Mouse (Mus musculus): ENCODE measurements at regions not wholly inside any gene's neighbourhood (a gene's known extent, or its start where the extent isn't known, plus 50 kb on each side); places are given as distances from the start of the nearest gene placed in this dataset.

- Histone ChIP-seq H3K9me3 (ENCODE audit: control insufficient read depth, low read length) (no peaks in the 10 kb centered on the region), H3K36me3 (ENCODE audit: control insufficient read depth) (no peaks in the 10 kb centered on the region), H3K4me1 (ENCODE audit: control insufficient read depth) (peaks cover 2% of the 10 kb centered on the region; the same call in 1 of the 2 replicates), H3K27me3 (ENCODE audit: control insufficient read depth) (peaks cover 50% of the 10 kb centered on the region), H3K4me3 (replicated peaks) (no peak overlapping the region)
- TF ChIP-seq TAL1 (IDR thresholded peaks at IDR 0.05; ENCODE audit: low read length) (no peak), GATA1 (IDR thresholded peaks at IDR 0.05; ENCODE audit: low read length) (no peak)
These were observed 115.5 kb downstream of the 2410131K14Rik start for GRCm38 (mm10) chr5:118360374-118361064.

- Histone ChIP-seq H3K4me1 (ENCODE audit: control insufficient read depth) (peaks cover 2% of the 10 kb centered on the region; the same call in 1 of the 2 replicates), H3K9me3 (ENCODE audit: control insufficient read depth, low read length) (no peaks in the 10 kb centered on the region), H3K36me3 (ENCODE audit: control insufficient read depth) (no peaks in the 10 kb centered on the region), H3K27me3 (ENCODE audit: control insufficient read depth) (peaks cover 50% of the 10 kb centered on the region), H3K4me3 (replicated peaks) (no peak overlapping the region)
- no peak for TF ChIP-seq TAL1 (IDR thresholded peaks at IDR 0.05; ENCODE audit: low read length)
- no peak for TF ChIP-seq GATA1 (IDR thresholded peaks at IDR 0.05; ENCODE audit: low read length)
These were observed 116.3 kb downstream of the 2410131K14Rik start for GRCm38 (mm10) chr5:118361133-118361852.

- peaks cover 50% of the 10 kb centered on the region for H3K27me3 ChIP-seq (ENCODE audit: control insufficient read depth)
- H3K36me3 ChIP-seq (ENCODE audit: control insufficient read depth), result no peaks in the 10 kb centered on the region
- peaks cover 2% of the 10 kb centered on the region; the same call in 1 of the 2 replicates for H3K4me1 ChIP-seq (ENCODE audit: control insufficient read depth)
- TF ChIP-seq GATA1 (IDR thresholded peaks at IDR 0.05; ENCODE audit: low read length) (no peak), TAL1 (IDR thresholded peaks at IDR 0.05; ENCODE audit: low read length) (no peak)
- no peak overlapping the region for H3K4me3 ChIP-seq (replicated peaks)
- no peaks in the 10 kb centered on the region for H3K9me3 ChIP-seq (ENCODE audit: control insufficient read depth, low read length)
These were observed 116.9 kb downstream of the 2410131K14Rik start for GRCm38 (mm10) chr5:118361853-118362406.

- no peaks in the 10 kb centered on the region for H3K9me3 ChIP-seq (ENCODE audit: control insufficient read depth, low read length)
- peaks cover 50% of the 10 kb centered on the region for H3K27me3 ChIP-seq (ENCODE audit: control insufficient read depth)
- no peaks in the 10 kb centered on the region for H3K36me3 ChIP-seq (ENCODE audit: control insufficient read depth)
- H3K4me3 ChIP-seq (replicated peaks), result no peak overlapping the region
- TF ChIP-seq GATA1 (IDR thresholded peaks at IDR 0.05; ENCODE audit: low read length), result no peak
- no peak for TF ChIP-seq TAL1 (IDR thresholded peaks at IDR 0.05; ENCODE audit: low read length)
- peaks cover 2% of the 10 kb centered on the region; the same call in 1 of the 2 replicates for H3K4me1 ChIP-seq (ENCODE audit: control insufficient read depth)
These were observed 117.7 kb downstream of the 2410131K14Rik start for GRCm38 (mm10) chr5:118362738-118363137.

GRCm38 (mm10) chr5:118363154-118363553 is 118.1 kb downstream of the 2410131K14Rik start:
- no peaks in the 10 kb centered on the region for H3K36me3 ChIP-seq (ENCODE audit: control insufficient read depth)
- no peaks in the 10 kb centered on the region for H3K9me3 ChIP-seq (ENCODE audit: control insufficient read depth, low read length)
- H3K4me1 ChIP-seq (ENCODE audit: control insufficient read depth), result peaks cover 2% of the 10 kb centered on the region; the same call in 1 of the 2 replicates
- no peak overlapping the region for H3K4me3 ChIP-seq (replicated peaks)
- no peak for TF ChIP-seq GATA1 (IDR thresholded peaks at IDR 0.05; ENCODE audit: low read length)
- no peak for TF ChIP-seq TAL1 (IDR thresholded peaks at IDR 0.05; ENCODE audit: low read length)
- H3K27me3 ChIP-seq (ENCODE audit: control insufficient read depth), result peaks cover 49% of the 10 kb centered on the region

- TF ChIP-seq TAL1 (IDR thresholded peaks at IDR 0.05; ENCODE audit: low read length) (no peak), GATA1 (IDR thresholded peaks at IDR 0.05; ENCODE audit: low read length) (no peak)
- no peak overlapping the region for H3K4me3 ChIP-seq (replicated peaks)
- peaks cover 2% of the 10 kb centered on the region; the same call in 1 of the 2 replicates for H3K4me1 ChIP-seq (ENCODE audit: control insufficient read depth)
- H3K9me3 ChIP-seq (ENCODE audit: control insufficient read depth, low read length), result peaks cover 2% of the 10 kb centered on the region; the same call in 1 of the 2 replicates
- peaks cover 38% of the 10 kb centered on the region for H3K27me3 ChIP-seq (ENCODE audit: control insufficient read depth)
- H3K36me3 ChIP-seq (ENCODE audit: control insufficient read depth), result no peaks in the 10 kb centered on the region
These were observed 119.6 kb downstream of the 2410131K14Rik start for GRCm38 (mm10) chr5:118364646-118365045.

GRCm38 (mm10) chr5:118365196-118365595 is 120.2 kb downstream of the 2410131K14Rik start:
- H3K9me3 ChIP-seq (ENCODE audit: control insufficient read depth, low read length), result peaks cover 2% of the 10 kb centered on the region; the same call in 1 of the 2 replicates
- H3K4me3 ChIP-seq (replicated peaks), result no peak overlapping the region
- peaks cover 33% of the 10 kb centered on the region for H3K27me3 ChIP-seq (ENCODE audit: control insufficient read depth)
- peaks cover 2% of the 10 kb centered on the region; the same call in 1 of the 2 replicates for H3K4me1 ChIP-seq (ENCODE audit: control insufficient read depth)
- H3K36me3 ChIP-seq (ENCODE audit: control insufficient read depth), result no peaks in the 10 kb centered on the region
- TF ChIP-seq TAL1 (IDR thresholded peaks at IDR 0.05; ENCODE audit: low read length) (no peak), GATA1 (IDR thresholded peaks at IDR 0.05; ENCODE audit: low read length) (no peak)

GRCm38 (mm10) chr5:118365651-118366050 is 120.6 kb downstream of the 2410131K14Rik start:
- H3K4me3 ChIP-seq (replicated peaks), result no peak overlapping the region

GRCm38 (mm10) chr5:118367047-118367446 is 122.0 kb downstream of the 2410131K14Rik start:
- peaks cover 2% of the 10 kb centered on the region; the same call in 1 of the 2 replicates for H3K4me1 ChIP-seq (ENCODE audit: control insufficient read depth)
- no peak overlapping the region for H3K4me3 ChIP-seq (replicated peaks)
- H3K9me3 ChIP-seq (ENCODE audit: control insufficient read depth, low read length), result peaks cover 2% of the 10 kb centered on the region; the same call in 1 of the 2 replicates
- no peaks in the 10 kb centered on the region for H3K36me3 ChIP-seq (ENCODE audit: control insufficient read depth)
- TF ChIP-seq GATA1 (IDR thresholded peaks at IDR 0.05; ENCODE audit: low read length), result no peak
- TF ChIP-seq TAL1 (IDR thresholded peaks at IDR 0.05; ENCODE audit: low read length), result no peak
- H3K27me3 ChIP-seq (ENCODE audit: control insufficient read depth), result peaks cover 15% of the 10 kb centered on the region

More at GRCm38 (mm10) chr5:118365651-118366050, 120.6 kb downstream of the 2410131K14Rik start:
- TF ChIP-seq GATA1 (IDR thresholded peaks at IDR 0.05; ENCODE audit: low read length) (no peak), TAL1 (IDR thresholded peaks at IDR 0.05; ENCODE audit: low read length) (no peak)
- Histone ChIP-seq H3K4me1 (ENCODE audit: control insufficient read depth) (peaks cover 2% of the 10 kb centered on the region; the same call in 1 of the 2 replicates), H3K27me3 (ENCODE audit: control insufficient read depth) (peaks cover 29% of the 10 kb centered on the region), H3K36me3 (ENCODE audit: control insufficient read depth) (no peaks in the 10 kb centered on the region), H3K9me3 (ENCODE audit: control insufficient read depth, low read length) (peaks cover 2% of the 10 kb centered on the region; the same call in 1 of the 2 replicates)

Data from erythroblast, embryonic 14.5 days (primary cell).